Mouse (Mus musculus) myocyte (in vitro differentiated cells): ENCODE measurements around the gene Wwox. TPM values are rescaled to one million over a fixed set of nuclear protein-coding genes. Genes with fewer than 3 reads are reported as not detected.

Experiments used
- H3K27me3 ChIP-seq: one replicate; pipeline ENCODE4 v1.6.1; 2011; ENCODE audit not compliant: control insufficient read depth, insufficient read depth, insufficient read length
- H3K36me3 ChIP-seq: one replicate; pipeline ENCODE4 v1.6.1; 2011; ENCODE audit not compliant: control insufficient read depth, insufficient read depth
- H3K4me2 ChIP-seq: one replicate; pipeline ENCODE4 v1.6.1; 2011; ENCODE audit warnings: low read depth, control low read depth
- H3K4me3 ChIP-seq: one replicate; pipeline ENCODE4 v1.5.1; 2011; ENCODE audit warnings: mild to moderate bottlenecking, control low read depth, moderate library complexity
- H3K79me2 ChIP-seq: one replicate; pipeline ENCODE4 v1.6.1; 2011; ENCODE audit not compliant: control insufficient read depth, insufficient read depth
- H3ac ChIP-seq: one replicate; pipeline ENCODE4 v1.6.1; 2011; ENCODE audit not compliant: control insufficient read depth, insufficient read length
- CEBPB ChIP-seq: IDR thresholded peaks from 2 replicates; pipeline ENCODE4 v1.6.1; 2011; ENCODE audit warnings: mild to moderate bottlenecking, moderate library complexity; ENCODE audit not compliant: poor library complexity, insufficient read depth, severe bottlenecking
- E2F4 ChIP-seq: IDR thresholded peaks from one replicate; pipeline ENCODE4 v1.6.1; 2011; ENCODE audit warnings: mild to moderate bottlenecking, control low read depth, moderate library complexity; ENCODE audit not compliant: insufficient read depth
- MAX ChIP-seq: IDR thresholded peaks from one replicate; pipeline ENCODE4 v1.6.1; 2011; ENCODE audit warnings: low read depth, mild to moderate bottlenecking, control low read depth
- MYOD1 ChIP-seq, 3 experiments: IDR thresholded peaks; one replicate each; pipeline ENCODE4 v1.6.1; 2011; ENCODE audit warnings: control low read depth in 2 of 3, low read depth in 2 of 3, mild to moderate bottlenecking in 2 of 3, moderate library complexity in 1 of 3; ENCODE audit not compliant: insufficient read length in 2 of 3, control insufficient read depth in 1 of 3
- MYOG ChIP-seq, 3 experiments: IDR thresholded peaks; one replicate each; pipeline ENCODE4 v1.6.1; 2011; ENCODE audit warnings: control low read depth in 2 of 3, low read depth in 2 of 3, mild to moderate bottlenecking in 2 of 3; ENCODE audit not compliant: insufficient read length in 2 of 3, control insufficient read depth in 1 of 3, insufficient read depth in 1 of 3
- POLR2A ChIP-seq: IDR thresholded peaks from one replicate; pipeline ENCODE4 v1.6.1; 2011; ENCODE audit warnings: low read depth, mild to moderate bottlenecking, control low read depth, moderate library complexity; ENCODE audit not compliant: insufficient read length
- POLR2AphosphoS2 ChIP-seq: IDR thresholded peaks from one replicate; pipeline ENCODE4 v1.6.1; 2011; ENCODE audit warnings: low read depth, control low read depth; ENCODE audit not compliant: insufficient read length
- REST ChIP-seq: IDR thresholded peaks from one replicate; pipeline ENCODE4 v1.6.1; 2011; ENCODE audit warnings: mild to moderate bottlenecking, control low read depth, moderate library complexity; ENCODE audit not compliant: insufficient read depth, insufficient read length
- SRF ChIP-seq: IDR thresholded peaks from one replicate; pipeline ENCODE4 v1.6.1; 2011; ENCODE audit warnings: low read depth; ENCODE audit not compliant: control insufficient read depth, insufficient read length
- TCF12 ChIP-seq: IDR thresholded peaks from one replicate; pipeline ENCODE4 v1.6.1; 2011; ENCODE audit warnings: mild to moderate bottlenecking, control low read depth; ENCODE audit not compliant: poor library complexity, insufficient read depth, severe bottlenecking
- TCF3 ChIP-seq: IDR thresholded peaks from one replicate; pipeline ENCODE4 v1.6.1; 2011; ENCODE audit warnings: low read depth, control low read depth; ENCODE audit not compliant: insufficient read length
- USF1 ChIP-seq: IDR thresholded peaks from one replicate; pipeline ENCODE4 v1.6.1; 2011; ENCODE audit warnings: low read depth, mild to moderate bottlenecking, control low read depth, moderate library complexity
- polyA plus RNA-seq: library from polyadenylated mRNA; unstranded; fragments of >200 nt; fragmentation: generic; extraction: Trizol; gene quantifications from one replicate; pipeline ENCODE4 v1.2.1, GENCODE M21; 2012; ENCODE audit warnings: missing spikeins

The Wwox gene
- polyA plus RNA-seq, 1 experiment = 8.6 TPM

- no peaks in the 10 kb centered on the region for H3K36me3 ChIP-seq
- H3K79me2 ChIP-seq = no peaks in the 10 kb centered on the region
- no peaks in the 10 kb centered on the region for H3K27me3 ChIP-seq
- H3ac ChIP-seq = no peak overlapping the region
- no peak overlapping the region for H3K4me3 ChIP-seq
- TF ChIP-seq MAX = no peak
- no peak for TF ChIP-seq CEBPB
- TF ChIP-seq TCF12 = no peak
- no peak overlapping the region for H3K4me2 ChIP-seq
These were observed 725.4 kb downstream of the Wwox start for GRCm38 (mm10) chr8:115164872-115165271.

- H3K79me2 ChIP-seq = no peaks in the 10 kb centered on the region
- no peaks in the 10 kb centered on the region for H3K36me3 ChIP-seq
- no peaks in the 10 kb centered on the region for H3K27me3 ChIP-seq
- H3ac ChIP-seq = no peak overlapping the region
- TF ChIP-seq POLR2AphosphoS2 = no peak
- TF ChIP-seq POLR2A = no peak
- TF ChIP-seq TCF12 = no peak
- no peak for TF ChIP-seq E2F4
- no peak for TF ChIP-seq TCF3
- TF ChIP-seq SRF = no peak
- no peak for TF ChIP-seq MYOG (IDR thresholded peaks at IDR 0.05; ENCODE audit: control insufficient read depth in 1 of 3, insufficient read depth in 1 of 3, insufficient read length in 2 of 3, low read depth in 2 of 3)
- TF ChIP-seq REST = no peak
- TF ChIP-seq CEBPB = no peak
- no peak for TF ChIP-seq MYOD1 (IDR thresholded peaks at IDR 0.05; ENCODE audit: control insufficient read depth in 1 of 3, insufficient read length in 2 of 3, low read depth in 2 of 3)
- TF ChIP-seq MAX = no peak
- TF ChIP-seq USF1 = no peak
- H3K4me2 ChIP-seq = no peak overlapping the region
- no peak overlapping the region for H3K4me3 ChIP-seq
These were observed 734.2 kb downstream of the Wwox start for GRCm38 (mm10) chr8:115173634-115174081.

- Histone ChIP-seq H3K79me2 (no peaks in the 10 kb centered on the region), H3K4me3 (no peak overlapping the region), H3ac (no peak overlapping the region), H3K27me3 (no peaks in the 10 kb centered on the region), H3K4me2 (no peak overlapping the region), H3K36me3 (no peaks in the 10 kb centered on the region)
- TF ChIP-seq USF1 (no peak), POLR2AphosphoS2 (no peak), MAX (no peak), TCF12 (no peak), SRF (no peak), E2F4 (no peak), MYOG (IDR thresholded peaks at IDR 0.05; ENCODE audit: control insufficient read depth in 1 of 3, insufficient read depth in 1 of 3, insufficient read length in 2 of 3, low read depth in 2 of 3) (no peak), TCF3 (no peak), CEBPB (no peak), MYOD1 (IDR thresholded peaks at IDR 0.05; ENCODE audit: control insufficient read depth in 1 of 3, insufficient read length in 2 of 3, low read depth in 2 of 3) (no peak), REST (no peak), POLR2A (no peak)
These were observed 746.0 kb downstream of the Wwox start for GRCm38 (mm10) chr8:115185431-115185964.

GRCm38 (mm10) chr8:115186121-115186811 is 746.8 kb downstream of the Wwox start:
- TF ChIP-seq E2F4 = no peak
- TF ChIP-seq TCF12 = no peak
- TF ChIP-seq USF1 = no peak
- Histone ChIP-seq H3ac (no peak overlapping the region), H3K36me3 (no peaks in the 10 kb centered on the region), H3K4me2 (no peak overlapping the region), H3K79me2 (no peaks in the 10 kb centered on the region), H3K27me3 (no peaks in the 10 kb centered on the region), H3K4me3 (no peak overlapping the region)

GRCm38 (mm10) chr8:115186882-115187281 is 747.4 kb downstream of the Wwox start:
- no peak overlapping the region for H3K4me2 ChIP-seq
- H3ac ChIP-seq = no peak overlapping the region
- no peaks in the 10 kb centered on the region for H3K27me3 ChIP-seq
- H3K79me2 ChIP-seq = no peaks in the 10 kb centered on the region
- no peaks in the 10 kb centered on the region for H3K36me3 ChIP-seq
- no peak for TF ChIP-seq TCF12
- TF ChIP-seq USF1 = no peak
- TF ChIP-seq POLR2A = no peak
- TF ChIP-seq MAX = no peak
- no peak for TF ChIP-seq CEBPB
- no peak overlapping the region for H3K4me3 ChIP-seq

GRCm38 (mm10) chr8:115188446-115188845 is 749.0 kb downstream of the Wwox start:
- no peaks in the 10 kb centered on the region for H3K27me3 ChIP-seq
- no peak for TF ChIP-seq MYOG (IDR thresholded peaks at IDR 0.05; ENCODE audit: control insufficient read depth in 1 of 3, insufficient read depth in 1 of 3, insufficient read length in 2 of 3, low read depth in 2 of 3)
- TF ChIP-seq MYOD1 (IDR thresholded peaks at IDR 0.05; ENCODE audit: control insufficient read depth in 1 of 3, insufficient read length in 2 of 3, low read depth in 2 of 3) = no peak
- TF ChIP-seq CEBPB = no peak
- no peak for TF ChIP-seq MAX
- TF ChIP-seq TCF12 = no peak
- no peak for TF ChIP-seq REST
- TF ChIP-seq TCF3 = no peak
- no peak for TF ChIP-seq POLR2A
- TF ChIP-seq E2F4 = no peak
- TF ChIP-seq USF1 = no peak
- TF ChIP-seq POLR2AphosphoS2 = no peak
- no peak for TF ChIP-seq SRF

More at GRCm38 (mm10) chr8:115188446-115188845, 749.0 kb downstream of the Wwox start:
- H3ac ChIP-seq = no peak overlapping the region
- no peak overlapping the region for H3K4me2 ChIP-seq
- no peak overlapping the region for H3K4me3 ChIP-seq
- no peaks in the 10 kb centered on the region for H3K79me2 ChIP-seq
- H3K36me3 ChIP-seq = no peaks in the 10 kb centered on the region
